ENCODE assay signal across 9 mouse cellular contexts in genomic region chr1:158654571-158655205, GRCm38 (mm10).
DNase-seq lines count a peak whose midpoint lies in the region; ATAC-seq lines count a peak whose summit lies in the region.
"Had no signal": no experiment of that assay in that cellular context is flagged by ENCODE, and none has a peak within 500 bp of the region (broad histone marks: within the 10 kb centered on the region; RNA-seq: fewer than 3 reads in every experiment).

No protein-coding gene starts in this region.

- no peak overlapping the region for H3K27ac ChIP-seq in embryonic facial prominence, embryonic 11.5 days (replicated peaks; ENCODE audit: low read depth, low read length)
- H3K27ac ChIP-seq in embryonic facial prominence, embryonic 10.5 days (replicated peaks): no peak overlapping the region
- H3K27ac ChIP-seq in neural tube, embryonic 11.5 days (ENCODE audit: low read depth, low read length): no peak overlapping the region
- no peak overlapping the region for H3K27ac ChIP-seq in stomach, embryonic 16.5 days (ENCODE audit: low read length)
- H3K27ac ChIP-seq: heart, embryonic 13.5 days had no signal

- no peaks in the 10 kb centered on the region for H3K4me1 ChIP-seq in embryonic facial prominence, embryonic 11.5 days (ENCODE audit: control insufficient read depth, insufficient read depth, low read length)
- peaks cover 4% of the 10 kb centered on the region for H3K4me1 ChIP-seq in embryonic facial prominence, embryonic 10.5 days
- H3K4me1 ChIP-seq in neural tube, embryonic 11.5 days (ENCODE audit: control insufficient read depth, insufficient read depth, low read length): 0 out of 2 replicates have a peak, but pooled peaks cover 4% of the 10 kb centered on the region
- no peaks in the 10 kb centered on the region for H3K4me1 ChIP-seq in stomach, embryonic 16.5 days (ENCODE audit: control insufficient read depth, insufficient read depth, low read length)
- H3K4me1 ChIP-seq: heart, embryonic 13.5 days had no signal

- H3K27me3 ChIP-seq in embryonic facial prominence, embryonic 11.5 days (ENCODE audit: control insufficient read depth, insufficient read depth, low read length): no peaks in the 10 kb centered on the region
- no peaks in the 10 kb centered on the region for H3K27me3 ChIP-seq in embryonic facial prominence, embryonic 10.5 days (replicated peaks; ENCODE audit: low read depth, poor library complexity, severe bottlenecking)
- no peaks in the 10 kb centered on the region for H3K27me3 ChIP-seq in neural tube, embryonic 11.5 days (ENCODE audit: control insufficient read depth, insufficient read depth, low read length)
- no peaks in the 10 kb centered on the region for H3K27me3 ChIP-seq in stomach, embryonic 16.5 days (ENCODE audit: control insufficient read depth, insufficient read depth, low read length)
- H3K27me3 ChIP-seq: heart, embryonic 13.5 days had no signal

- H3K9me3 ChIP-seq in embryonic facial prominence, embryonic 11.5 days (replicated peaks; ENCODE audit: control insufficient read depth, low read length): no peaks in the 10 kb centered on the region
- no peaks in the 10 kb centered on the region for H3K9me3 ChIP-seq in embryonic facial prominence, embryonic 10.5 days
- no peaks in the 10 kb centered on the region for H3K9me3 ChIP-seq in neural tube, embryonic 11.5 days (ENCODE audit: control insufficient read depth, low read length)
- H3K9me3 ChIP-seq in stomach, embryonic 16.5 days (replicated peaks; ENCODE audit: control insufficient read depth, low read length): no peaks in the 10 kb centered on the region
- H3K9me3 ChIP-seq: heart, embryonic 13.5 days had no signal

- H3K4me3 ChIP-seq in embryonic facial prominence, embryonic 11.5 days (ENCODE audit: low read depth, low read length): no peak overlapping the region
- H3K4me3 ChIP-seq in embryonic facial prominence, embryonic 10.5 days: no peak overlapping the region
- no peak overlapping the region for H3K4me3 ChIP-seq in neural tube, embryonic 11.5 days (ENCODE audit: low read depth, low read length)
- H3K4me3 ChIP-seq in stomach, embryonic 16.5 days (replicated peaks; ENCODE audit: low read length): no peak overlapping the region
- H3K4me3 ChIP-seq: heart, embryonic 13.5 days had no signal

- H3K9ac ChIP-seq in embryonic facial prominence, embryonic 11.5 days (replicated peaks; ENCODE audit: low read length): no peak overlapping the region
- H3K9ac ChIP-seq in neural tube, embryonic 11.5 days (ENCODE audit: low read length): no peak overlapping the region
- H3K9ac ChIP-seq in stomach, embryonic 16.5 days (ENCODE audit: low read length): no peak overlapping the region
- H3K9ac ChIP-seq: heart, embryonic 13.5 days had no signal

- no peak overlapping the region for H3K4me2 ChIP-seq in embryonic facial prominence, embryonic 11.5 days (ENCODE audit: low read depth, low read length)
- H3K4me2 ChIP-seq in neural tube, embryonic 11.5 days (ENCODE audit: low read depth): no peak overlapping the region
- H3K4me2 ChIP-seq in stomach, embryonic 16.5 days (ENCODE audit: low read depth, low read length): no peak overlapping the region
- H3K4me2 ChIP-seq: heart, embryonic 13.5 days had no signal

- H3K36me3 ChIP-seq in embryonic facial prominence, embryonic 11.5 days (replicated peaks; ENCODE audit: control insufficient read depth, insufficient read depth, low read depth, low read length): no peaks in the 10 kb centered on the region
- H3K36me3 ChIP-seq in embryonic facial prominence, embryonic 10.5 days (replicated peaks): no peaks in the 10 kb centered on the region
- H3K36me3 ChIP-seq in neural tube, embryonic 11.5 days (ENCODE audit: control insufficient read depth, insufficient read depth, low read length): no peaks in the 10 kb centered on the region
- no peaks in the 10 kb centered on the region for H3K36me3 ChIP-seq in stomach, embryonic 16.5 days (ENCODE audit: control insufficient read depth, insufficient read depth, low read length)
- H3K36me3 ChIP-seq: heart, embryonic 13.5 days had no signal

- DNase-seq in embryonic facial prominence, embryonic 11.5 days (ENCODE audit: low spot score): peak; percentile 63
- DNase-seq in embryonic facial prominence, embryonic 10.5 days (ENCODE audit: low spot score): no peak
- no peak for DNase-seq in neural tube, embryonic 11.5 days (ENCODE audit: low spot score)
- DNase-seq in neural tube, embryonic 10.5 days (ENCODE audit: extremely low spot score, low spot score): no peak
- peak; percentile 4 for DNase-seq in kidney, postnatal 14 days
- no peak for DNase-seq in spleen, adult 12 weeks (ENCODE audit: low spot score)
- no peak for DNase-seq in adrenal gland, adult 2 months

- peak; percentile 86; the same call in 1 of the 2 replicates for ATAC-seq in embryonic facial prominence, embryonic 11.5 days (replicated peaks; ENCODE audit: insufficient number of reproducible peaks, low FRiP score, low TSS enrichment, low read depth)
- peak; percentile 81 for ATAC-seq in neural tube, embryonic 11.5 days (ENCODE audit: insufficient read depth, low FRiP score, low TSS enrichment)
- 0 out of 2 replicates have a peak, but pooled peaks have one; percentile 56 for ATAC-seq in stomach, embryonic 16.5 days (ENCODE audit: insufficient read depth, low FRiP score)

- 48% methylated on average over 3 of the region's 3 CpGs for WGBS in embryonic facial prominence, embryonic 11.5 days
- 43% methylated on average over 3 of the region's 3 CpGs for WGBS in embryonic facial prominence, embryonic 10.5 days
- 56% methylated on average over 3 of the region's 3 CpGs for WGBS in neural tube, embryonic 11.5 days
- WGBS in stomach, embryonic 16.5 days: 36% methylated on average over 3 of the region's 3 CpGs

Comparison
In these comparisons a context has a peak if more than half of its experiments do, and no peak if none do; other contexts are left out.
1. DNase-seq: peak in embryonic facial prominence, embryonic 11.5 days (single experiment) and kidney, postnatal 14 days (single experiment); none in embryonic facial prominence, embryonic 10.5 days (single experiment), neural tube, embryonic 11.5 days (single experiment), neural tube, embryonic 10.5 days (single experiment), spleen, adult 12 weeks (single experiment) and adrenal gland, adult 2 months (single experiment).
2. Peak in every context shown above with its lines, with median percentiles within 50 percentile points of each other: ATAC-seq.